Mouse (Mus musculus): Measurements from ENCODE around the gene Clrn2. TPM values are rescaled to one million over a fixed set of nuclear protein-coding genes. Genes with fewer than 3 reads are reported as not detected.

Gene Clrn2
- polyA plus RNA-seq, 1 experiment from 2014 or later, result not detected

- no peak for ATAC-seq (ENCODE audit: insufficient read depth, low FRiP score, low read depth)
- no peaks in the 10 kb centered on the region; the same call in 1 of the 2 replicates for H3K4me1 ChIP-seq
- 77% methylated on average over 1 of the region's 1 CpGs for WGBS
- no peak overlapping the region for H3K9ac ChIP-seq
- no peaks in the 10 kb centered on the region for H3K36me3 ChIP-seq
- H3K9me3 ChIP-seq, result no peaks in the 10 kb centered on the region
- no peaks in the 10 kb centered on the region for H3K27me3 ChIP-seq (replicated peaks)
- H3K4me2 ChIP-seq, result no peak overlapping the region
- no peak overlapping the region for H3K4me3 ChIP-seq (replicated peaks)
- H3K27ac ChIP-seq, result no peak overlapping the region
These were observed 20.0 kb downstream of the Clrn2 start for GRCm38 (mm10) chr5:45473521-45473920.

GRCm38 (mm10) chr5:45474215-45474614 lies 20.7 kb downstream of the Clrn2 start:
- Histone ChIP-seq H3K4me1 (no peaks in the 10 kb centered on the region; the same call in 1 of the 2 replicates), H3K27ac (no peak overlapping the region), H3K9me3 (no peaks in the 10 kb centered on the region), H3K36me3 (no peaks in the 10 kb centered on the region), H3K4me2 (no peak overlapping the region), H3K27me3 (replicated peaks) (no peaks in the 10 kb centered on the region), H3K9ac (no peak overlapping the region), H3K4me3 (replicated peaks) (no peak overlapping the region)
- ATAC-seq (ENCODE audit: insufficient read depth, low FRiP score, low read depth), result no peak
- 27% methylated on average over 6 of the region's 6 CpGs for WGBS

GRCm38 (mm10) chr5:45474758-45475157 lies 21.2 kb downstream of the Clrn2 start:
- Histone ChIP-seq H3K9ac (no peak overlapping the region), H3K27ac (no peak overlapping the region), H3K4me3 (replicated peaks) (no peak overlapping the region), H3K4me1 (no peaks in the 10 kb centered on the region; the same call in 1 of the 2 replicates), H3K4me2 (no peak overlapping the region), H3K9me3 (no peaks in the 10 kb centered on the region), H3K27me3 (replicated peaks) (no peaks in the 10 kb centered on the region), H3K36me3 (no peaks in the 10 kb centered on the region)
- 64% methylated on average over 3 of the region's 4 CpGs for WGBS
- ATAC-seq (ENCODE audit: insufficient read depth, low FRiP score, low read depth), result no peak

GRCm38 (mm10) chr5:45475771-45476170 lies 22.2 kb downstream of the Clrn2 start:
- no peaks in the 10 kb centered on the region for H3K27me3 ChIP-seq (replicated peaks)
- H3K9ac ChIP-seq, result no peak overlapping the region
- no peak overlapping the region for H3K27ac ChIP-seq
- H3K36me3 ChIP-seq, result no peaks in the 10 kb centered on the region
- WGBS, result 82% methylated on average over 5 of the region's 5 CpGs
- no peak overlapping the region for H3K4me3 ChIP-seq (replicated peaks)
- no peaks in the 10 kb centered on the region for H3K9me3 ChIP-seq
- ATAC-seq (ENCODE audit: insufficient read depth, low FRiP score, low read depth), result no peak
- no peaks in the 10 kb centered on the region; the same call in 1 of the 2 replicates for H3K4me1 ChIP-seq
- no peak overlapping the region for H3K4me2 ChIP-seq

GRCm38 (mm10) chr5:45476288-45476687 lies 22.7 kb downstream of the Clrn2 start:
- Histone ChIP-seq H3K4me2 (no peak overlapping the region), H3K4me3 (replicated peaks) (no peak overlapping the region), H3K9me3 (no peaks in the 10 kb centered on the region), H3K36me3 (no peaks in the 10 kb centered on the region), H3K4me1 (no peaks in the 10 kb centered on the region; the same call in 1 of the 2 replicates), H3K27ac (no peak overlapping the region), H3K27me3 (replicated peaks) (no peaks in the 10 kb centered on the region), H3K9ac (no peak overlapping the region)
- 40% methylated on average over 6 of the region's 6 CpGs for WGBS
- ATAC-seq (ENCODE audit: insufficient read depth, low FRiP score, low read depth), result no peak

DNA sequence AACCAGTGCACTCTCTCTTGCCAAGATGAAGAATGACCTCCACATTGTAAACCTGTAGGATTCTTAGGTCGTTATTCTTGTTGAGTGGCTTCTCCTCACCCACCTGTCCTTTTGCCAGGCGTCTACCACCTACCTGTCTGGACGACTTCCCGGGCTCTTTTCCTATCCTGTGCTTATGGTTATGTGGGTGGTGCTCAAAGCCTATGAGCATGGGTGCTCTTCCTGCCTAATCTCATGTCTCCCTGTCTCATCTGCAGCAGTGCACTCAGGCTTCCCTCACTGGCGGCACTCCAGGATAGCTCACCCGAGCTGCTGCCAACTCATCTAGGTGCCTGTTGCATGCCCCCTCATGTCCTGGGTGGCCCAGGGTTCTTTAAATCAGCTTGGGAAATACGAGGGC lies 24.1 kb downstream of the Clrn2 start:
- Histone ChIP-seq H3K9me3 (no peaks in the 10 kb centered on the region), H3K27me3 (replicated peaks) (no peaks in the 10 kb centered on the region), H3K4me3 (replicated peaks) (no peak overlapping the region), H3K4me2 (no peak overlapping the region), H3K27ac (no peak overlapping the region), H3K36me3 (no peaks in the 10 kb centered on the region), H3K9ac (no peak overlapping the region), H3K4me1 (no peaks in the 10 kb centered on the region; the same call in 1 of the 2 replicates)
- 74% methylated on average over 7 of the region's 7 CpGs for WGBS
- no peak for ATAC-seq (ENCODE audit: insufficient read depth, low FRiP score, low read depth)

- Histone ChIP-seq H3K36me3 (no peaks in the 10 kb centered on the region), H3K9ac (no peak overlapping the region), H3K4me1 (no peaks in the 10 kb centered on the region; the same call in 1 of the 2 replicates), H3K9me3 (no peaks in the 10 kb centered on the region), H3K4me2 (no peak overlapping the region), H3K27ac (no peak overlapping the region), H3K4me3 (replicated peaks) (no peak overlapping the region), H3K27me3 (replicated peaks) (no peaks in the 10 kb centered on the region)
- ATAC-seq (ENCODE audit: insufficient read depth, low FRiP score, low read depth), result no peak
- 85% methylated on average over 1 of the region's 1 CpGs for WGBS
These were observed 26.5 kb downstream of the Clrn2 start for GRCm38 (mm10) chr5:45480066-45480465.

DNA sequence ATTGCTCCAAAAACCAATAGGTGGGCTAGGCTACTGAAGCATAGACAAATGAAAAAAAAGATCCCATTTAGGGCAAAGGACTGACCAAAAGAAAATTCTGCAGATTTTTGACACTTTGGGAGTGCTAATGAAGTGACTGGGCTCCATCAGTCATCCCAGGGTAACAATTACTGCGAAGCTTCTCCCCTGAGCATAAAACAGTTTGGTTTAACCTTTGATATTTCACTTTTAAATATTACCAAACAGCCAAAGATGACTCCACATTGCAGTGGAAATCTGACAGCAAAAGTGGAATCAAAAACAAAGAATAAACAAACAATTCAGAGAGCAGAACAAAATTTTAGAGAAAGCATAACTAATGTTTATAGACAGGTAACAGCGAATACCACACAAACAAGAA lies 27.6 kb downstream of the Clrn2 start:
- Histone ChIP-seq H3K4me1 (no peaks in the 10 kb centered on the region; the same call in 1 of the 2 replicates), H3K27ac (no peak overlapping the region), H3K4me2 (no peak overlapping the region), H3K36me3 (no peaks in the 10 kb centered on the region), H3K9me3 (no peaks in the 10 kb centered on the region), H3K27me3 (replicated peaks) (no peaks in the 10 kb centered on the region), H3K4me3 (replicated peaks) (no peak overlapping the region), H3K9ac (no peak overlapping the region)
- no peak for ATAC-seq (ENCODE audit: insufficient read depth, low FRiP score, low read depth)
- WGBS, result 79% methylated on average over 2 of the region's 2 CpGs

DNA sequence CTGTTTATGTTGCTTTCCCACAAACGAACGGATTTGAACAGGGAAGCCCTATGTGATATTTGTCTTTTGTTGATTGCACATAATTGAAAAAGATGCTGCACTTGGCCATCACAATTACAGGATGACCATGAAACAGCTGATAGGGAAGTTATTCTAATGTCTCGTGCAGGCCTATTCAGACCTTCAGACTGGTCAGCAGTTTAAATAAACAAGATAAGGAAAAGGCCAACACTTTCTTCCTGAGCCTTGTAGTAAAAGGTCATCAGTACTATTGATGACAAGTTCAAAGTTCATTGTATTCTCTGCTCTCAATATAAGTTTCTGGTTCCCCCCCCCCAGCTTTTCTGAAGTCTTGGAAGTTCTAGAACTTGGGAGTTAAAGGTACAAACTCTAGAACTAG lies 29.1 kb downstream of the Clrn2 start:
- WGBS, result 60% methylated on average over 3 of the region's 3 CpGs
- Histone ChIP-seq H3K4me2 (no peak overlapping the region), H3K27ac (no peak overlapping the region), H3K36me3 (no peaks in the 10 kb centered on the region), H3K27me3 (replicated peaks) (no peaks in the 10 kb centered on the region), H3K9me3 (no peaks in the 10 kb centered on the region), H3K4me3 (replicated peaks) (no peak overlapping the region), H3K9ac (no peak overlapping the region), H3K4me1 (no peaks in the 10 kb centered on the region)
- ATAC-seq (ENCODE audit: insufficient read depth, low FRiP score, low read depth), result no peak

DNA sequence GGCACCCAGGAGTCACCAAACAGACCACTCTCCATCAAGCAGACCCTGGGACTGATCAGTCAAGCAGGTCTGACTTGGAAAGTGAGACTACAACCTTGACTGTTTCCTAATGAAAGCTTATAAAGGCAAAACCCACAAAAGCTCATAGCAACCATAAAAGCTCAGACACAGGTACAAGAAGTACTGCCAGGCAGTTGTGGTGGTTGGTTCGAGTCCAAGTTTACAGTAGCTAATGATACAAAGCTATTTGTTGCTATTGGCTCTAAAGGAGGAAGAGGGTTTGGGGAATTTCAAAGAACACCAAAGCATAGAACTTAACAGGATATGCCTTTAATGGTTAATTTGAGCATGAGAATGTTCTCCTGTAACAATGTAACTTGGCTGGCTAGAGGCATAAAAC lies 30.1 kb downstream of the Clrn2 start:
- no peaks in the 10 kb centered on the region for H3K27me3 ChIP-seq (replicated peaks)
- H3K9me3 ChIP-seq, result no peaks in the 10 kb centered on the region
- WGBS, result 83% methylated on average over 1 of the region's 1 CpGs
- no peak overlapping the region for H3K27ac ChIP-seq
- ATAC-seq (ENCODE audit: insufficient read depth, low FRiP score, low read depth), result no peak
- no peak overlapping the region for H3K4me3 ChIP-seq (replicated peaks)
- H3K4me1 ChIP-seq, result no peaks in the 10 kb centered on the region
- H3K36me3 ChIP-seq, result no peaks in the 10 kb centered on the region
- H3K9ac ChIP-seq, result no peak overlapping the region
- no peak overlapping the region for H3K4me2 ChIP-seq

DNA sequence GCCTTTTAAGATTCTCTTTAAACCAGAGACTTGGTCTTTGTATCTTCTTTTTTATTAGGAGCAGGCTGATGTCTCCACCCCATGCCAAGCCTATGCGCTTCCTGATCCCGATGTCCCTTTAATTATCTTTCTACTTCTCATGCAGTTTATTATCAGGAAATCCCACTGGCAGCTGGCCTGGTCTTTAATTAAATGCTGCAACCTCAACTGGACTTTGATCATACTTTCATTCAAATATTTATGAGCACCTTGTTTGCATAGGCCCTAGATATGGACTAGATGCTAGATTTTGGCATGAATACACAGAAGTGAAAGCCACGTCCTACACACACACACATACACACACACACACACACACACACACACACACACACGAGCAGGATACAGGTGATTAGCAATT lies 38.2 kb downstream of the Clrn2 start:
- H3K4me2 ChIP-seq, result no peak overlapping the region
- WGBS, result 60% methylated on average over 4 of the region's 4 CpGs
- no peak overlapping the region for H3K27ac ChIP-seq
- no peak for ATAC-seq (ENCODE audit: insufficient read depth, low FRiP score, low read depth)
- no peaks in the 10 kb centered on the region for H3K36me3 ChIP-seq
- no peaks in the 10 kb centered on the region for H3K9me3 ChIP-seq
- H3K4me3 ChIP-seq (replicated peaks), result no peak overlapping the region
- no peaks in the 10 kb centered on the region for H3K27me3 ChIP-seq (replicated peaks)
- peaks cover 6% of the 10 kb centered on the region; the same call in 1 of the 2 replicates for H3K4me1 ChIP-seq
- no peak overlapping the region for H3K9ac ChIP-seq

DNA sequence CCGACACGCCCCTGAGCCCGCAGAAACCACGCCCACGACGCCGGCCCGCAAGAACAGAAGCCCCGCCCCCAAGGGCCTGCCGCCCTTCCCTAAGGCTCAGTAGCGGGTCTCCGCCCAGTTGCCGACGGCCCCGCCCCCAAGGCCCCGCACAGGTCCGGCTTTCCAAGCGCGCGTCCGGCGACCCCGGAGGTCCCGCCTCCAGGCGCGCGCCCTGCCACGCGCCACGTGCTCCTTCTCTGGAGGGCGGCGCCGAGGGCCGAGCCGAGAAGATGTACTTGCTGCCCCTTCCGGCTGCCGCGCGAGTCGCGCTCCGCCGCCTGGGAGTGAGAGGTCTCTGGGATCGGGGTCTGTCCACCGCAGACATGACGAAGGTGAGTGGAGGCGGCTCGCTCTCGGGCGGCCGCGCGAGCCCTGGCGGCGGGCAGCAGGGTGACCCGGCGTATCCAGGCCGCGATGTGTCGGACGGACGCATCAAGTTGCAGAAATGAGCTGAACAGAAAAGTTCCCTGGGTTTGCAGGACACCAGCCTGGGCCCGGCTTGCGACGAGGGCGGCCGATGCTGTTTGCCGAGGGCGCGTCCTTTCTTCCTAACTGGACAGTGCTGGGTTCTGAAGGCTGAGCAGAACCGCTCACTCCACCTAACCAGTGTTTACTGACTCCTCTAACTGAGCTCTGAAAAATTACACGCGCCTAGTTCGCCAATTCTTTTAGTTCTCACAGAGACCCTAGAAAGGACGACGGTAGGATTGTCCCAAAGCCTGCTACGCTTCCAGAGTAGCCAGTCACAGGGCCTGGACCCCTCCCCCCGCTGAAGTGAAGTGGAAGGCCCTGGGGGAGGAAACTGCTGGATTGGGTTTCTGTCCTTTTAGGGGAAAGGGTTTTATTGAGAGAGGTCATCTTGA lies 39.9 kb downstream of the Clrn2 start, which contains the start of gene Lap3:
TSS of gene Lap3 (plus strand) at position 184 of the 902 bp plus-strand sequence.
- H3K27ac ChIP-seq, result peak within 1 kb of the TSS; percentile 84
- peak within 1 kb of the TSS; percentile 80 for H3K9ac ChIP-seq
- no peaks in the 10 kb centered on the region for H3K9me3 ChIP-seq
- H3K4me2 ChIP-seq, result peak within 1 kb of the TSS; percentile 80
- under 1% methylated on average over 78 of the region's 78 CpGs for WGBS
- peak; percentile 93 for ATAC-seq (ENCODE audit: insufficient read depth, low FRiP score, low read depth)
- peak within 1 kb of the TSS; percentile 85 for H3K4me3 ChIP-seq (replicated peaks)
- H3K27me3 ChIP-seq (replicated peaks), result no peaks in the 10 kb centered on the region
- 0 out of 2 replicates have a peak, but pooled peaks cover 6% of the 10 kb centered on the region for H3K36me3 ChIP-seq
- peaks cover 6% of the 10 kb centered on the region; the same call in 1 of the 2 replicates for H3K4me1 ChIP-seq
